Mouse (Mus musculus) limb, embryonic 12.5 days (tissue): Measurements from ENCODE around the gene Smc6. TPM values are rescaled to one million over a fixed set of nuclear protein-coding genes. Genes with fewer than 3 reads are reported as not detected.

Experiments used
- ATAC-seq: fragments of 200-750 bp; cut with Nextera tagmentation; 2 replicates; pipeline ENCODE4 v1.8.0; 2017; ENCODE audit warnings: low read depth, moderate TSS enrichment; ENCODE audit not compliant: insufficient number of reproducible peaks, insufficient read depth, low FRiP score, low TSS enrichment
- H3K27ac ChIP-seq: fragments of 300-500 bp; sonication (generic); 2 replicates; pipeline ENCODE4 v1.5.1; 2016; ENCODE audit warnings: mild to moderate bottlenecking, moderate library complexity
- H3K27me3 ChIP-seq: fragments of 300-500 bp; sonication (generic); 2 replicates; pipeline ENCODE4 v1.6.1; 2016; ENCODE audit warnings: mild to moderate bottlenecking, moderate library complexity
- H3K36me3 ChIP-seq: fragments of 300-500 bp; sonication (generic); 2 replicates; pipeline ENCODE4 v1.6.1; 2016; ENCODE audit warnings: mild to moderate bottlenecking, moderate library complexity
- H3K4me1 ChIP-seq: fragments of 300-500 bp; sonication (generic); replicated peaks from 2 replicates; pipeline ENCODE4 v1.6.1; 2016
- H3K4me2 ChIP-seq: fragments of 300-500 bp; sonication (generic); 2 replicates; pipeline ENCODE4 v1.6.1; 2016; ENCODE audit warnings: mild to moderate bottlenecking, moderate library complexity
- H3K4me3 ChIP-seq: fragments of 300-500 bp; sonication (generic); replicated peaks from 2 replicates; pipeline ENCODE4 v1.5.1; 2016; ENCODE audit warnings: mild to moderate bottlenecking
- H3K9ac ChIP-seq: fragments of 300-500 bp; sonication (generic); replicated peaks from 2 replicates; pipeline ENCODE4 v1.6.1; 2016; ENCODE audit warnings: mild to moderate bottlenecking, moderate library complexity
- H3K9me3 ChIP-seq: fragments of 300-500 bp; sonication (generic); 2 replicates; pipeline ENCODE4 v1.6.1; 2016; ENCODE audit warnings: mild to moderate bottlenecking, moderate library complexity
- WGBS: fragments of 180-500 bp; shearing (Covaris S2); methylation state at CpG from one replicate; pipeline ENCODE4 v1.1.7; 2016; 5-methylcytosine and 5-hydroxymethylcytosine counted together
- microRNA-seq: library from miRNA; unstranded; fragments of <30 nt; microRNA quantifications from one replicate; pipeline ENCODE4, GENCODE M21; 2017
- polyA plus RNA-seq: library from polyadenylated mRNA; unstranded; fragments of >200 nt; fragmentation: Nextera tagmentation; extraction: Ambion mirVana; gene quantifications from 2 replicates; pipeline ENCODE4 v1.2.1, GENCODE M21; 2016

Smc6 gene
- polyA plus RNA-seq, 1 experiment from 2014 or later = 158 TPM

- no peak overlapping the region for H3K27ac ChIP-seq
- no peak overlapping the region for H3K9ac ChIP-seq
- no peak overlapping the region for H3K4me2 ChIP-seq
- peaks cover 6% of the 10 kb centered on the region for H3K4me1 ChIP-seq
- H3K36me3 ChIP-seq = no peaks in the 10 kb centered on the region
- no peak for ATAC-seq
- 21% methylated on average over 1 of the region's 1 CpGs for WGBS
- no peaks in the 10 kb centered on the region for H3K27me3 ChIP-seq
- no peaks in the 10 kb centered on the region for H3K9me3 ChIP-seq
- H3K4me3 ChIP-seq = no peak overlapping the region
These were observed 82.7 kb downstream of the Smc6 start for GRCm38 (mm10) chr12:11348423-11348822.

- no peak for ATAC-seq
- Histone ChIP-seq H3K4me3 (no peak overlapping the region), H3K4me1 (peaks cover 6% of the 10 kb centered on the region), H3K27ac (no peak overlapping the region), H3K27me3 (no peaks in the 10 kb centered on the region), H3K4me2 (no peak overlapping the region), H3K9me3 (no peaks in the 10 kb centered on the region), H3K9ac (no peak overlapping the region), H3K36me3 (no peaks in the 10 kb centered on the region)
- 54% methylated on average over 5 of the region's 5 CpGs for WGBS
These were observed 84.2 kb downstream of the Smc6 start for GRCm38 (mm10) chr12:11349870-11350269.

GRCm38 (mm10) chr12:11350895-11351294, 85.2 kb downstream of the Smc6 start:
- H3K4me3 ChIP-seq = no peak overlapping the region
- no peak overlapping the region for H3K4me2 ChIP-seq
- H3K36me3 ChIP-seq = no peaks in the 10 kb centered on the region
- no peak for ATAC-seq
- no peaks in the 10 kb centered on the region for H3K27me3 ChIP-seq
- H3K4me1 ChIP-seq = peaks cover 4% of the 10 kb centered on the region
- no peak overlapping the region for H3K27ac ChIP-seq
- H3K9ac ChIP-seq = no peak overlapping the region
- no peaks in the 10 kb centered on the region for H3K9me3 ChIP-seq
- WGBS = 36% methylated on average over 5 of the region's 5 CpGs

- Histone ChIP-seq H3K4me1 (no peaks in the 10 kb centered on the region), H3K4me3 (no peak overlapping the region), H3K9ac (no peak overlapping the region), H3K27me3 (no peaks in the 10 kb centered on the region), H3K4me2 (no peak overlapping the region), H3K9me3 (no peaks in the 10 kb centered on the region), H3K27ac (no peak overlapping the region), H3K36me3 (no peaks in the 10 kb centered on the region)
- ATAC-seq = no peak
- 93% methylated on average over 6 of the region's 6 CpGs for WGBS
These were observed 96.7 kb downstream of the Smc6 start for GRCm38 (mm10) chr12:11362435-11362834.

GRCm38 (mm10) chr12:11364870-11365269, 99.2 kb downstream of the Smc6 start:
- ATAC-seq = no peak
- Histone ChIP-seq H3K9me3 (no peaks in the 10 kb centered on the region), H3K27ac (no peak overlapping the region), H3K27me3 (no peaks in the 10 kb centered on the region), H3K9ac (no peak overlapping the region), H3K4me3 (no peak overlapping the region), H3K36me3 (no peaks in the 10 kb centered on the region), H3K4me1 (no peaks in the 10 kb centered on the region), H3K4me2 (no peak overlapping the region)
- 63% methylated on average over 6 of the region's 6 CpGs for WGBS

- H3K9ac ChIP-seq = no peak overlapping the region
- no peaks in the 10 kb centered on the region for H3K27me3 ChIP-seq
- no peak for ATAC-seq
- 69% methylated on average over 3 of the region's 3 CpGs for WGBS
- H3K27ac ChIP-seq = no peak overlapping the region
- no peak overlapping the region for H3K4me2 ChIP-seq
- no peaks in the 10 kb centered on the region for H3K9me3 ChIP-seq
- no peaks in the 10 kb centered on the region for H3K36me3 ChIP-seq
- no peak overlapping the region for H3K4me3 ChIP-seq
- H3K4me1 ChIP-seq = no peaks in the 10 kb centered on the region
These were observed 101.5 kb downstream of the Smc6 start for GRCm38 (mm10) chr12:11367099-11367765.

Small RNA genes within 50 kb of the gene (microRNA-seq; reads per million reads assigned to microRNA genes)
- not detected for gene Mir7675

Other genes with a start within 250 kb of the Smc6 start
- 0.61 and 0.70 TPM in 2 replicates for gene Kcns3, start 114.8 kb upstream of the Smc6 start, polyA plus RNA-seq
- not detected in 2 replicates for gene Msgn1, start 56.9 kb upstream of the Smc6 start, polyA plus RNA-seq
- gene Gen1, start 85 bp upstream of the Smc6 start, polyA plus RNA-seq = 13.1 and 14.3 TPM in 2 replicates
- gene Vsnl1, start 170.7 kb downstream of the Smc6 start, polyA plus RNA-seq = 0.53 and 1.0 TPM in 2 replicates
- 0.19 and 0.29 TPM in 2 replicates for gene Rad51ap2, start 190.2 kb downstream of the Smc6 start, polyA plus RNA-seq